Mouse (Mus musculus) skeletal muscle tissue, adult 2 months (tissue): Measurements from ENCODE around the gene Hs3st5.
"Not testable (repeated sequence)": the region's sequence is repeated elsewhere in the genome, so short reads cannot be mapped to it uniquely, and the experiment has no call there.

Experiments used
- DNase-seq: peaks from one replicate; pipeline ENCODE4 v3.0.0-alpha.2; 2012; ENCODE audit warnings: low read depth, low spot score

The Hs3st5 gene

GRCm38 (mm10) chr10:36557673-36558072 is 51.1 kb downstream of the Hs3st5 start:
- DNase-seq = peak; percentile 5

- no peak for DNase-seq
Observed at GRCm38 (mm10) chr10:36558736-36559135, 52.1 kb downstream of the Hs3st5 start.

- no peak for DNase-seq
Observed at GRCm38 (mm10) chr10:36567258-36567657, 60.6 kb downstream of the Hs3st5 start.

- DNase-seq = no peak
Observed at GRCm38 (mm10) chr10:36572540-36572939, 65.9 kb downstream of the Hs3st5 start.

- no peak for DNase-seq
Observed at GRCm38 (mm10) chr10:36578375-36579145, 71.9 kb downstream of the Hs3st5 start.

GRCm38 (mm10) chr10:36610400-36610799 is 103.8 kb downstream of the Hs3st5 start:
- DNase-seq = no peak

GRCm38 (mm10) chr10:36611415-36611814 is 104.8 kb downstream of the Hs3st5 start:
- not testable (repeated sequence) for DNase-seq

- no peak for DNase-seq
Observed at GRCm38 (mm10) chr10:36623037-36623436, 116.4 kb downstream of the Hs3st5 start.

GRCm38 (mm10) chr10:36627952-36628351 is 121.3 kb downstream of the Hs3st5 start:
- peak; percentile 77 for DNase-seq

- no peak for DNase-seq
Observed at GRCm38 (mm10) chr10:36631746-36632145, 125.1 kb downstream of the Hs3st5 start.

GRCm38 (mm10) chr10:36650653-36651052 is 144.0 kb downstream of the Hs3st5 start:
- DNase-seq = no peak

- DNase-seq = no peak
Observed at GRCm38 (mm10) chr10:36713974-36714373, 207.4 kb downstream of the Hs3st5 start.

GRCm38 (mm10) chr10:36726239-36726638 is 219.6 kb downstream of the Hs3st5 start:
- no peak for DNase-seq

- DNase-seq = no peak
Observed at GRCm38 (mm10) chr10:36729361-36730098, 222.9 kb downstream of the Hs3st5 start.

- DNase-seq = no peak
Observed at GRCm38 (mm10) chr10:36739375-36739774, 232.8 kb downstream of the Hs3st5 start.

GRCm38 (mm10) chr10:36750021-36750420 is 243.4 kb downstream of the Hs3st5 start:
- no peak for DNase-seq

- DNase-seq = peak; percentile 35
Observed at GRCm38 (mm10) chr10:36754471-36754870, 247.9 kb downstream of the Hs3st5 start.

GRCm38 (mm10) chr10:36773595-36773994 is 267.0 kb downstream of the Hs3st5 start:
- no peak for DNase-seq

GRCm38 (mm10) chr10:36774898-36775297 is 268.3 kb downstream of the Hs3st5 start:
- no peak for DNase-seq

GRCm38 (mm10) chr10:36781641-36782040 is 275.0 kb downstream of the Hs3st5 start:
- DNase-seq = no peak

- DNase-seq = no peak
Observed at GRCm38 (mm10) chr10:36786970-36787369, 280.4 kb downstream of the Hs3st5 start.

- no peak for DNase-seq
Observed at GRCm38 (mm10) chr10:36791771-36792170, 285.2 kb downstream of the Hs3st5 start.

- DNase-seq = no peak
Observed at GRCm38 (mm10) chr10:36795311-36795710, 288.7 kb downstream of the Hs3st5 start.
